8 mouse cellular contexts compared by ENCODE assay signal in the genomic region with DNA sequence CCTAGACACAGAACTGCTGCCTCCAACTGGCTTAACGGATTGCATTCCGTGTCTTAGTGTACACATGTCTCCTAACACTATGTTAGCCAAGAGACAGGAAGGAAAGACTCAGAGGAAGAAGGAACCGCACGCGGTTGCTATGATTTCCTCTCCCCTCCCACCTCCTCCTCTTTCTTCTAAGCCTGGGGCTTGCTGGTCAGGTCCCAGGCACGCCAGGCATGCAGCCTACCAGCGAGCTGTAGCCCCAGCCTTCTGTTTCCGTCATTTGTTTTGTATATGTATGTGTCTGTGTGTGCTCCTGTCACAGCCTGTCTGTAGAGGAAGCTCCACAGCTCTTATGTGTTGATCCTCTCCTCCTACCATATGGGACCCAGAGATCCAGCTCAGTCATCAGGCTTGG. TPM values are rescaled to one million over a fixed set of nuclear protein-coding genes. Genes with fewer than 3 reads are reported as not detected.
DNase-seq lines count a peak whose midpoint lies in the region; ATAC-seq and TF ChIP-seq lines count a peak whose summit lies in the region.

No protein-coding gene starts in this region.

- H3K4me1 ChIP-seq in embryonic facial prominence, embryonic 12.5 days, result peaks cover 11% of the 10 kb centered on the region

- H3K27ac ChIP-seq in gastrocnemius, adult 2 months, result peak overlapping the region; percentile 16; the same call in 1 of the 2 replicates
- H3K27ac ChIP-seq in embryonic facial prominence, embryonic 12.5 days, result peak overlapping the region; percentile 55; the same call in 1 of the 2 replicates
- peak overlapping the region; percentile 75 for H3K27ac ChIP-seq in macrophage

- intact Hi-C loops in gastrocnemius, adult 2 months (cut with DNase I), result no loop called here
- intact Hi-C loops in gastrocnemius, postnatal 36 days (cut with DNase I), result no loop called here
- intact Hi-C loops in heart, postnatal 14 days (cut with DNase I), result loop anchor here (5.0 kb wide), 1 partner anchor 156 kb away; no protein-coding TSS in a partner anchor

- H3K79me2 ChIP-seq in macrophage (ENCODE audit: inconsistent target), result no peaks in the 10 kb centered on the region

- H3K36me3 ChIP-seq in embryonic facial prominence, embryonic 12.5 days, result no peaks in the 10 kb centered on the region
- no peaks in the 10 kb centered on the region for H3K36me3 ChIP-seq in macrophage (ENCODE audit: inconsistent target)

- H3K4me2 ChIP-seq in embryonic facial prominence, embryonic 12.5 days (replicated peaks), result no peak overlapping the region

- 27% methylated on average over 8 of the region's 8 CpGs for WGBS in embryonic facial prominence, embryonic 12.5 days
- 6% methylated on average over 8 of the region's 8 CpGs for WGBS in macrophage (ENCODE audit: missing documents)

- DNase-seq in gastrocnemius, adult 2 months, result no peak
- DNase-seq in gastrocnemius, postnatal 36 days, result no peak
- peak; percentile 26 to 36 for DNase-seq in heart, postnatal 14 days
- DNase-seq in kidney, postnatal 36 days, result peak; percentile 27 to 43
- peak; percentile 73 for DNase-seq in thymus, postnatal 4 days
- no peak for DNase-seq in cerebellum, postnatal 25 days

- H3K9me3 ChIP-seq in embryonic facial prominence, embryonic 12.5 days, result no peaks in the 10 kb centered on the region

- no peaks in the 10 kb centered on the region for H3K27me3 ChIP-seq in embryonic facial prominence, embryonic 12.5 days

- TF ChIP-seq CTCF in gastrocnemius, adult 2 months (IDR thresholded peaks at IDR 0.05), result no peak

- no peak overlapping the region for H3K9ac ChIP-seq in embryonic facial prominence, embryonic 12.5 days

- H3K4me3 ChIP-seq in gastrocnemius, adult 2 months, result no peak overlapping the region
- no peak overlapping the region for H3K4me3 ChIP-seq in embryonic facial prominence, embryonic 12.5 days
- no peak overlapping the region for H3K4me3 ChIP-seq in macrophage (ENCODE audit: inconsistent target)

- ATAC-seq in embryonic facial prominence, embryonic 12.5 days (ENCODE audit: insufficient number of reproducible peaks, insufficient read depth, low FRiP score, low TSS enrichment), result no peak

RNA-seq across cellular contexts. Expression of gene Mvb12b, which starts 20.6 kb away (rescaled TPM):
- total RNA-seq in gastrocnemius, adult 2 months (2021), result 10 to 100 TPM; 28.4 to 30.4 TPM
- 10 to 100 TPM; 25.2 to 27.4 TPM for total RNA-seq in gastrocnemius, postnatal 36 days (2021)
- polyA plus RNA-seq in embryonic facial prominence, embryonic 12.5 days (2016; fragmentation: Nextera tagmentation; extraction: Ambion mirVana), result 31.2 and 33.8 TPM in 2 replicates
- 10 to 100 TPM; 18.1 to 19.1 TPM for total RNA-seq in heart, postnatal 14 days (2021)
- 10 to 100 TPM; 11.2 to 70.8 (median 52.8) TPM for total RNA-seq in macrophage (2018; cell fraction: chromatin; rRNA removed)
- total RNA-seq in macrophage (2018; cell fraction: cytosol; rRNA removed), result 10 to 100 TPM; 11.2 to 24.0 (median 18.6) TPM
- 100 to 1,000 TPM in 1 of 26 experiments, 10 to 100 TPM in 24, 1 to 10 TPM in 1; 9.8 to 112 (median 34.5) TPM for total RNA-seq in macrophage (2018; cell fraction: nucleus; rRNA removed)
- polyA plus RNA-seq in macrophage (2018), result 14.6 to 32.7 TPM (median 19.5 TPM) in 3 replicates

Comparison
In these comparisons a context has a peak if more than half of its experiments do, and no peak if none do; other contexts are left out.
1. DNase-seq: peak in heart, postnatal 14 days (2 of 2), kidney, postnatal 36 days (2 of 2) and thymus, postnatal 4 days (single experiment); none in gastrocnemius, adult 2 months (single experiment), gastrocnemius, postnatal 36 days (0 of 2) and cerebellum, postnatal 25 days (0 of 2).
2. H3K27ac ChIP-seq: peak in every context shown above with its lines; median percentile 75 in macrophage; 55 in embryonic facial prominence, embryonic 12.5 days; 16 in gastrocnemius, adult 2 months.